Mouse (Mus musculus): ENCODE data around the gene Casq2.

- no peak for TF ChIP-seq MAFK (IDR thresholded peaks at IDR 0.05; ENCODE audit: insufficient read depth, low read depth, low read length)
- TF ChIP-seq ZC3H11A (IDR thresholded peaks at IDR 0.05; ENCODE audit: borderline replicate concordance, low read depth, low read length): no peak
- TF ChIP-seq CHD2 (IDR thresholded peaks at IDR 0.05; ENCODE audit: low read depth, low read length): no peak
- no peak for TF ChIP-seq ZNF384 (IDR thresholded peaks at IDR 0.05; ENCODE audit: low read depth, low read length)
- TF ChIP-seq HCFC1 (IDR thresholded peaks at IDR 0.05; ENCODE audit: borderline replicate concordance, insufficient read depth, low read length): no peak
Measured at GRCm38 (mm10) chr3:102052036-102052435, 34.2 kb upstream of the Casq2 start.
